In the genomic region with DNA sequence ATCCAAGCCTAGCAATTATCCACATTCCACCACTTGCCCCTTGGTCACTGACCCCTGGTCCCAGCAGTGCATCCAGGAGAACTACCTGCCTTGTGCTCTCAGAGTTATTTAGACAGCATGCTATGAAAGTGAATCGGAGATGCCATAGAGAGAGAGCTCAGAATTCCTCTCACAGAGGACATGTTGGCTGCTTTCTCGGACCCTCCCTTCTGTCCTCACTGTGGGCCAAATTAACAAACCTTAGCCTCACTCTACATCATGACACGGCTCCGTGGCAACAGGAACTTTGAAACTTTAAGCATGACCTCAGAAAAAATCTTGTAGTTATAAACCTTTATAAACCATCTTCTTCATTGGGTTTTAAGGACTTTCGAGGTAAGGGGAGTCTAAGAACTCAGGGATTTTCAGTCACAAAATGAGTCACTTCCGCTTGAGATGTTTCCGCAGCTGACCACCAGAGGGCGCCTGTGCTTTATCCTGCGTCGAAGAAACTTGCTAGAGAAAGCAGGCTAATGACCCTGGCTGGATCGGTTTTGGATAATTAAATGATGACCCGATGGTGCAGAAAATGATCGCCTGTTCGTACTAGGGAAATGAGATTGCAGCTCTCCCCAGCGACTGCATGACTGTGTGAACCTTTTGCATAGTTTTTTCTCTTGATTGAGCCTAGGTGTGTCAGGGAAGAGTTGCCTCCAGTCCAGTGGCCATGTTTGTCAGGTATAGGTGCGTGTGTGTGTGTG, we compare ENCODE assay signal across 8 mouse cellular contexts.
DNase-seq lines count a peak whose midpoint lies in the region; ATAC-seq and TF ChIP-seq lines count a peak whose summit lies in the region.

No protein-coding gene starts in this region.

- peak; percentile 37; the same call in 1 of the 2 replicates for TF ChIP-seq CTCF in spleen, adult 2 months (IDR thresholded peaks at IDR 0.05; ENCODE audit: extremely low read depth, insufficient read depth, insufficient read length, insufficient replicate concordance)

- no peak overlapping the region for H3K27ac ChIP-seq in spleen, adult 2 months (ENCODE audit: insufficient read depth, low read length)
- H3K27ac ChIP-seq in hindbrain, embryonic 16.5 days (ENCODE audit: low read depth, low read length): no peak overlapping the region

- intact Hi-C loops in left cerebral cortex, postnatal 36 days (cut with DNase I): loop anchor here (5.0 kb wide), 2 partner anchors 586 to 786 kb away; no protein-coding TSS in a partner anchor

- no peaks in the 10 kb centered on the region for H3K9me3 ChIP-seq in hindbrain, embryonic 16.5 days (ENCODE audit: control insufficient read depth, low read length)

- no peak for TF ChIP-seq POLR2A in spleen, adult 2 months (IDR thresholded peaks at IDR 0.05; ENCODE audit: low read depth, low read length)

- no peak overlapping the region for H3K4me2 ChIP-seq in hindbrain, embryonic 16.5 days (ENCODE audit: low read length)

- no peak overlapping the region for H3K9ac ChIP-seq in hindbrain, embryonic 16.5 days (ENCODE audit: low read depth, low read length)

- H3K4me3 ChIP-seq in spleen, adult 2 months (ENCODE audit: extremely low read depth, insufficient read depth, insufficient read length): no peak overlapping the region
- no peak overlapping the region for H3K4me3 ChIP-seq in hindbrain, embryonic 16.5 days (ENCODE audit: low read length)

- peak in 1 of 2 experiments; percentile 5 for DNase-seq in spleen, adult 2 months (ENCODE audit: low read depth in 1 of 2, low spot score in 2 of 2)
- no peak for DNase-seq in spleen, postnatal 36 days (ENCODE audit: low spot score in 2 of 2)
- DNase-seq in cerebellum, adult 8-10 months: peak; percentile 52
- DNase-seq in frontal cortex, postnatal 14 days (ENCODE audit: low spot score in 2 of 2): peak; percentile 16 to 63
- DNase-seq in left cerebral cortex, postnatal 36 days (ENCODE audit: low spot score in 2 of 2): peak; percentile 26 to 54
- peak; percentile 10 for DNase-seq in naive thymus-derived CD4-positive, alpha-beta T cell, adult 2 months (ENCODE audit: low read depth)
- peak; percentile 85 for DNase-seq in testis, postnatal 10 days (ENCODE audit: low spot score)

- 42% methylated on average over 16 of the region's 16 CpGs for WGBS in spleen, adult 2 months
- 37% methylated on average over 16 of the region's 16 CpGs for WGBS in hindbrain, embryonic 16.5 days

- ATAC-seq in hindbrain, embryonic 16.5 days: peak; percentile 75; the same call in 1 of the 2 replicates

- no peaks in the 10 kb centered on the region for H3K4me1 ChIP-seq in spleen, adult 2 months (ENCODE audit: control insufficient read depth, insufficient read depth, insufficient read length)
- H3K4me1 ChIP-seq in hindbrain, embryonic 16.5 days (ENCODE audit: control insufficient read depth, insufficient read depth, low read depth, low read length): no peaks in the 10 kb centered on the region

- H3K27me3 ChIP-seq in spleen, adult 2 months (ENCODE audit: control insufficient read depth, insufficient read depth, low read length): no peaks in the 10 kb centered on the region
- H3K27me3 ChIP-seq in hindbrain, embryonic 16.5 days (replicated peaks; ENCODE audit: control insufficient read depth, insufficient read depth, low read length): no peaks in the 10 kb centered on the region

- H3K36me3 ChIP-seq in spleen, adult 2 months (ENCODE audit: control insufficient read depth, insufficient read depth, low read length): no peaks in the 10 kb centered on the region
- H3K36me3 ChIP-seq in hindbrain, embryonic 16.5 days (ENCODE audit: control insufficient read depth, insufficient read depth, low read length): no peaks in the 10 kb centered on the region

Comparison
In these comparisons a context has a peak if more than half of its experiments do, and no peak if none do; other contexts are left out.
1. DNase-seq: peak in cerebellum, adult 8-10 months (single experiment), frontal cortex, postnatal 14 days (2 of 2), left cerebral cortex, postnatal 36 days (2 of 2), naive thymus-derived CD4-positive, alpha-beta T cell, adult 2 months (single experiment) and testis, postnatal 10 days (single experiment); none in spleen, postnatal 36 days (0 of 2).